Mouse (Mus musculus) E14TG2a.4 (cell line): Measurements from ENCODE around the gene Chrm4.
A peak's percentile ranks its signal among the peaks of the same experiment; 100 is the strongest.

Experiments used
- CTCF ChIP-seq: conservative IDR thresholded peaks from 2 replicates; pipeline ENCODE4 v1.5.1; 2014; ENCODE audit warnings: low read length
- POU5F1 ChIP-seq: IDR thresholded peaks from 2 replicates; pipeline ENCODE4 v1.6.1; 2014; ENCODE audit warnings: low read length, borderline replicate concordance

GRCm38 (mm10) chr2:91927826-91928533 lies 931 bp downstream of the Chrm4 start:
- TF ChIP-seq CTCF (peak; percentile 64), POU5F1 (no peak)
